Mouse (Mus musculus) neural tube, embryonic 13.5 days (tissue): Measurements from ENCODE around the gene Lgr5. TPM values are rescaled to one million over a fixed set of nuclear protein-coding genes. Genes with fewer than 3 reads are reported as not detected.

ENCODE experiments used
- ATAC-seq: fragments of 200-750 bp; cut with Nextera tagmentation; 2 replicates; pipeline ENCODE4 v1.8.0; 2017; ENCODE audit warnings: low read depth, mild to moderate bottlenecking, moderate TSS enrichment, moderate library complexity
- H3K27ac ChIP-seq: fragments of 300-500 bp; sonication (generic); replicated peaks from 2 replicates; pipeline ENCODE4 v1.5.1; 2015; ENCODE audit warnings: moderate library complexity, mild to moderate bottlenecking, inconsistent platforms
- H3K27me3 ChIP-seq: fragments of 300-500 bp; sonication (generic); 2 replicates; pipeline ENCODE4 v1.6.1; 2015; ENCODE audit warnings: mild to moderate bottlenecking, inconsistent platforms
- H3K36me3 ChIP-seq: fragments of 300-500 bp; sonication (generic); 2 replicates; pipeline ENCODE4 v1.6.1; 2015; ENCODE audit warnings: mild to moderate bottlenecking, inconsistent platforms
- H3K4me1 ChIP-seq: fragments of 300-500 bp; sonication (generic); replicated peaks from 2 replicates; pipeline ENCODE4 v1.6.1; 2015; ENCODE audit warnings: inconsistent platforms
- H3K4me2 ChIP-seq: fragments of 300-500 bp; sonication (generic); 2 replicates; pipeline ENCODE4 v1.6.1; 2015; ENCODE audit warnings: inconsistent platforms, mild to moderate bottlenecking, moderate library complexity
- H3K4me3 ChIP-seq: fragments of 300-500 bp; sonication (generic); 2 replicates; pipeline ENCODE4 v1.5.1; 2015; ENCODE audit warnings: mild to moderate bottlenecking, inconsistent platforms
- H3K9ac ChIP-seq: fragments of 300-500 bp; sonication (generic); 2 replicates; pipeline ENCODE4 v1.6.1; 2015; ENCODE audit warnings: moderate library complexity, mild to moderate bottlenecking, inconsistent platforms
- H3K9me3 ChIP-seq: fragments of 300-500 bp; sonication (generic); 2 replicates; pipeline ENCODE4 v1.6.1; 2016; ENCODE audit warnings: inconsistent platforms
- WGBS: fragments of 180-500 bp; shearing (Covaris S2); methylation state at CpG from one replicate; pipeline ENCODE4 v1.1.7; 2015; 5-methylcytosine and 5-hydroxymethylcytosine counted together
- polyA plus RNA-seq: library from polyadenylated mRNA; unstranded; fragments of >200 nt; fragmentation: Nextera tagmentation; extraction: Ambion mirVana; gene quantifications from 2 replicates; pipeline ENCODE4 v1.2.1, GENCODE M21; 2015

The Lgr5 gene
- polyA plus RNA-seq: 3.4 and 4.1 TPM in 2 replicates

GRCm38 (mm10) chr10:115587301-115587969 is at the start of gene Lgr5:
Lgr5 (minus strand) TSS chr10:115587780.
- H3K36me3 ChIP-seq: no peaks in the 10 kb centered on the region
- H3K9ac ChIP-seq: peak within 1 kb of the TSS; percentile 74
- peak within 1 kb of the TSS; percentile 70 for H3K4me3 ChIP-seq
- peak within 1 kb of the TSS; percentile 100 for H3K4me2 ChIP-seq
- peaks cover 60% of the 10 kb centered on the region for H3K27me3 ChIP-seq
- H3K4me1 ChIP-seq: peaks cover 32% of the 10 kb centered on the region
- WGBS: under 1% methylated on average over 47 of the region's 47 CpGs
- peak; percentile 88 for ATAC-seq
- H3K27ac ChIP-seq: no peak within 1 kb of the TSS
- no peaks in the 10 kb centered on the region for H3K9me3 ChIP-seq

DNA sequence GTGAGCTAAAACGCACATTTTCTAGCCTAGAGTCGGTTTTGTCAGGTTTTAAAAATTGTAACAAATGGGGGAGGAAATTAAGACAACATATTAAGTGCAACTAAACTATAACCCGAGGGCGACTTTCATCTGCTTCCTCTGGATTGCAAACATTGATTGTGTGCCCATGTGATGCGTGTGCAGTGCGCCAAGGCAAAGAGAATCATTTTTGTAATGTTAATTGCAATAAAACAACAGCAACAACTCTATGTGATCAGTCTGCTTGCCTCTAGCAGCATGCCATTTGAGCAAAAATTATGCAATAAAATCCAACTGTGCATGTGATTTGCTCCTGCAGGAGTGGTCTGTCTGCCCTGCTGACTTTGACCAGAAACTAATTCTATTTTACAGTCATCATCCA is 39.1 kb upstream of the Lgr5 start:
- ATAC-seq: peak; percentile 61; the same call in 1 of the 2 replicates
- H3K4me3 ChIP-seq: no peak overlapping the region
- H3K4me1 ChIP-seq: no peaks in the 10 kb centered on the region
- no peak overlapping the region for H3K4me2 ChIP-seq
- H3K27ac ChIP-seq: 0 out of 2 replicates have a peak overlapping the region, but pooled peaks have one; percentile 28
- no peaks in the 10 kb centered on the region for H3K9me3 ChIP-seq
- H3K9ac ChIP-seq: no peak overlapping the region
- WGBS: 70% methylated on average over 6 of the region's 6 CpGs
- H3K27me3 ChIP-seq: no peaks in the 10 kb centered on the region
- no peaks in the 10 kb centered on the region for H3K36me3 ChIP-seq

- Histone ChIP-seq H3K4me3 (no peak overlapping the region), H3K9me3 (no peaks in the 10 kb centered on the region), H3K4me1 (no peaks in the 10 kb centered on the region), H3K27ac (no peak overlapping the region), H3K9ac (no peak overlapping the region), H3K27me3 (no peaks in the 10 kb centered on the region), H3K36me3 (no peaks in the 10 kb centered on the region), H3K4me2 (no peak overlapping the region)
- no peak for ATAC-seq
- WGBS: 87% methylated on average over 2 of the region's 2 CpGs
Observed at GRCm38 (mm10) chr10:115624957-115625356, 37.4 kb upstream of the Lgr5 start.

DNA sequence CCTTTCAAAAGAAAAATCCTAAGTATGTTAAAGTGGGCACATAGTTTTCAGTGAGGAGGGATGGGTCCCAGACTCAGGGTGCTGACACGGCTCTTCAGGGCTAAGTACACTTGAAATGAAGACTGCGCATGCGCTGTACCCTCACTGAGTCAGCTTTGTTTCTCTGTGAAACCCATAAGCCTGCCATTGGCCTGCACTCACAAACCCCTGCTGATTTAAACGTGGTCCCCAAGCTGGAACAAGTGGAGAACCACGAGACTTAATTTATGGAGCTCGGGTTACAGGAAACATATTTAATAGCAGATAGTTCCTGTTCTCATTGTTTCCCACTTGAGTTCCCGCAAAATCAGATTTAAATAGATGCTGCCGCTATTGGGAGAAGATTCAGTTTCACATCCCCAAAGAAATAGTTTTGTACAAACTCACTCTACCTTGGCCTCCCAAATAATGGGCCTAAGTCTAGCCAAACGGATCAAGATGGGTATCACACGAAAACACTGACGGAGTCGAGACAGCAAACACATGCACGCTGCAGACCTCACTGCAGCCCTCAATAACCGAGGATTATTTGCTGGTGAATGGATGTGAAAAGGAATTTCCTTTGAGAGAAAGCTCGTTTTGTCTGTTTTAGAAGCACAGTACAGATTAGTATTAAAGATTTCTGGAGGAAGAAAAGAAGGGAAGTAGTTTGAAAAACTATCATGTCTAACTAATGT is 36.5 kb upstream of the Lgr5 start:
- no peak overlapping the region for H3K4me3 ChIP-seq
- H3K27me3 ChIP-seq: no peaks in the 10 kb centered on the region
- no peaks in the 10 kb centered on the region for H3K36me3 ChIP-seq
- no peaks in the 10 kb centered on the region for H3K4me1 ChIP-seq
- no peak overlapping the region for H3K4me2 ChIP-seq
- ATAC-seq: no peak
- no peak overlapping the region for H3K9ac ChIP-seq
- H3K27ac ChIP-seq: no peak overlapping the region
- 54% methylated on average over 15 of the region's 15 CpGs for WGBS
- H3K9me3 ChIP-seq: no peaks in the 10 kb centered on the region

DNA sequence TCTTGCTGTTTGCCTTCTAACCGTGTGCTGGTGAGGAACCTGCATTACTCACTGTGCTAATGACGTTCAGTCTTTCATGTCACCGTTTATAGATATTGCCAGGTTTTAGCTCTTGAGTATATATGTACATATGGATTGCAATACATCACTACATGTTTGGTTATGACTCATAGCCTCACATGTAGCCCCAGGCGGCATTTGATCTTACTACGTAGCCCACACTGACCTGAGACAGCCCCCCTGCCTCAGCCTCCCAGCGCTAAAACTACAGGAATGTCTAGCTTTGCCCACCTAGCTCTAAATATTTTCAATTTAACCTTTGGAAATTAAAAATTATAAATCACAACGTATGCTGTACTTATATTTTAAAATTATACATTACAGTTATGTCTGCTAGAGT is 35.9 kb upstream of the Lgr5 start:
- Histone ChIP-seq H3K4me2 (no peak overlapping the region), H3K9me3 (no peaks in the 10 kb centered on the region), H3K36me3 (no peaks in the 10 kb centered on the region), H3K4me3 (no peak overlapping the region), H3K9ac (no peak overlapping the region), H3K4me1 (peaks cover 2% of the 10 kb centered on the region; the same call in 1 of the 2 replicates), H3K27me3 (no peaks in the 10 kb centered on the region), H3K27ac (no peak overlapping the region)
- no peak for ATAC-seq
- 79% methylated on average over 7 of the region's 7 CpGs for WGBS

DNA sequence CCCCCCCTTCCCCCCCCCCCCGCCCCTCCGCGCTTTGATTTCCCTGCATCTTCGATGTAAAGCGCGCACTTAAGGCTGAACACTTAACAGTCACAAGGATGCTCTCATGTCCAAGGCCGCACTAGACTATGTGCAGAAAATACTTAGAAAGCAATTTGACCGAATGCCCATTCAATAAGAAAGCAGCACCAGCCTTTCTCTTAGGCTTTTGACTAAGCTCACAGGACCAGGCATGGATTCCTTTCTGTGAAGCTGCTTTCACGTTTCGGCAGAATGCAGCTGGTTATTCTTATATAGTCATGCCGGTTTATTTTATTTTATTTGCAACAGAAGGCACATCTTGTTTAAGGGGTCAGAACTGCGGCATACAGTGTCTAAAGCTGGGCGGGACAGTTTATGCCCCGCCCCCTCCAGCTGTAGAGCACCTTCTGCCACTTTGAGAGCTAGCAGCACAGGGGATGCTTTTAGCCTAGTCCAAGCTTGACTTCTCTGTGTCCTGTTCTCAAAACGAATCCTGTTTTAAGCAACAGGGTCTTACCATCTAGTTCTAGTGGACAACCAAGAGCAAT is 30.8 kb upstream of the Lgr5 start:
- 25% methylated on average over 15 of the region's 15 CpGs for WGBS

DNA sequence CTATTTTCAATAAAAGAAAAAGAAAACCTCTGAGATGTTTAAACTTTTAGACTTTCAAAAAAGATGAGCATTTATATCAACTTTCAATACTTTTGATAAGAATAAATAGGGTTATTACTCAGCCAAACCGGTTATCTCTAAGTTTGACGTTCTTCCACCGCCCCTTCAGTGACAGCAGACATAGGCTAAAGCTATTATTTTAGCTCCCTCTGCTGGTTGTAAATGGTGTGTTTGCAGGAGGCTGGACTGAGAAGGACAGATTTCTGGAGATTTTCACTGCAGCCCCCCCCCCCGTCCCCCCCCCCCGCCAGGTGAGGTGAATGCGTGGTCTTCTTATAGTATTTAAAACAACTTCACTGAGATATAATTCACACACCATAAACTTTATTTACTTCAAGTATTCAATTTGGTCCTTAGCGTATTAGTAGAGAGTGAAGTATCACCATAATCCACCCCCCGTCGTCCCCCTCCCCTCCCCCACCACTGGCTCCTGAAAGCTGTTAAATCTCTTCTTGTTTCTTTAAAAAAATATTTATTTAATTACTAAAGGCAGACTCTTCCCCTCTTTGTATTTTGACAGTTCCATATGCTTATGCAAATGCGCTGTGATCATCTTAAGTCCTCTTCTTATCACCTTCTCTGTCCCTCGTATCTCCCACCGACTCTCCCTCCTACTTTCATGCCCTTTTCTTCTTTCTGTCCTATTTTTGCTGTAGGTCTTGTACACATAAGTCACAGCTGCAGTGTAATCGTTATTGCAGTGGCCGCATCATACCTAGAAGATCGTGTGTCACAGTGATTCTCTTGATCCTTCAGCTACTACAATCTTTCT is 30.1 kb upstream of the Lgr5 start:
- Histone ChIP-seq H3K9ac (peak overlapping the region; percentile 46), H3K4me3 (peak overlapping the region; percentile 24), H3K9me3 (no peaks in the 10 kb centered on the region), H3K27ac (no peak overlapping the region), H3K4me1 (peaks cover 4% of the 10 kb centered on the region; the same call in 1 of the 2 replicates), H3K36me3 (no peaks in the 10 kb centered on the region), H3K27me3 (no peaks in the 10 kb centered on the region), H3K4me2 (peak overlapping the region; percentile 56)
- 12% methylated on average over 14 of the region's 15 CpGs for WGBS
- ATAC-seq: peak; percentile 91

More for the DNA sequence above, 30.8 kb upstream of the Lgr5 start:
- Histone ChIP-seq H3K27me3 (no peaks in the 10 kb centered on the region), H3K4me2 (peak overlapping the region; percentile 56), H3K4me1 (peaks cover 4% of the 10 kb centered on the region; the same call in 1 of the 2 replicates), H3K9ac (peak overlapping the region; percentile 46), H3K27ac (no peak overlapping the region), H3K36me3 (no peaks in the 10 kb centered on the region), H3K9me3 (no peaks in the 10 kb centered on the region), H3K4me3 (peak overlapping the region; percentile 24)
- peak; percentile 78 for ATAC-seq

GRCm38 (mm10) chr10:115595748-115596147 is 8.2 kb upstream of the Lgr5 start:
- H3K36me3 ChIP-seq: no peaks in the 10 kb centered on the region
- 0 out of 2 replicates have a peak, but pooled peaks cover 3% of the 10 kb centered on the region for H3K4me1 ChIP-seq
- 100% methylated on average over 1 of the region's 1 CpGs for WGBS
- H3K9ac ChIP-seq: no peak overlapping the region
- H3K9me3 ChIP-seq: no peaks in the 10 kb centered on the region
- ATAC-seq: no peak
- H3K27me3 ChIP-seq: peaks cover 3% of the 10 kb centered on the region; the same call in 1 of the 2 replicates
- no peak overlapping the region for H3K4me2 ChIP-seq
- no peak overlapping the region for H3K4me3 ChIP-seq
- H3K27ac ChIP-seq: no peak overlapping the region

DNA sequence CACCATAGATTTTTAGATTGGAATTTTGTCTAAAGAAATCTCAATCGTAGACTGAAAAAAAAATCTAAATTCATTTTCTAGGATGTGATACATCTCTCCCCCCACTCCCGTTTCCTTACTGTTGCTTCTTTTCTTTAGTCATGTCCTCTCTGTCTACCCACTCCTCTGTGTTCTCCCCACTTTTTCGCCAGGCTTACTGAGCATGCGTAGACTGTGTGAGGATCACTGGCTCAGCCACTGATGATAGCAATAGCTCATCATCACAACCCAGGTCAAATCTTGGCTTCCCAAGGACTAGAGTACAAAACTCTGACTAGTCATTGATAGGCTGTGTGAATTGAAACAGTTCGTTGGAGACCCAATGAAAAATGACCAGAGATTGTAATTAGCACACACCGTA is 6.1 kb upstream of the Lgr5 start:
- Histone ChIP-seq H3K36me3 (no peaks in the 10 kb centered on the region), H3K4me3 (no peak overlapping the region), H3K27me3 (peaks cover 18% of the 10 kb centered on the region), H3K9me3 (no peaks in the 10 kb centered on the region), H3K4me2 (peak overlapping the region; percentile 27; the same call in 1 of the 2 replicates), H3K27ac (no peak overlapping the region), H3K9ac (no peak overlapping the region), H3K4me1 (0 out of 2 replicates have a peak, but pooled peaks cover 3% of the 10 kb centered on the region)
- WGBS: 89% methylated on average over 6 of the region's 6 CpGs
- ATAC-seq: no peak

- H3K4me3 ChIP-seq: no peak overlapping the region
- no peak for ATAC-seq
- 0 out of 2 replicates have a peak overlapping the region, but pooled peaks have one; percentile 19 for H3K9ac ChIP-seq
- peaks cover 5% of the 10 kb centered on the region for H3K4me1 ChIP-seq
- peak overlapping the region; percentile 27 for H3K4me2 ChIP-seq
- H3K36me3 ChIP-seq: no peaks in the 10 kb centered on the region
- H3K27me3 ChIP-seq: peaks cover 22% of the 10 kb centered on the region
- H3K9me3 ChIP-seq: no peaks in the 10 kb centered on the region
- no peak overlapping the region for H3K27ac ChIP-seq
- 33% methylated on average over 11 of the region's 11 CpGs for WGBS
Observed at GRCm38 (mm10) chr10:115593221-115593620, 5.6 kb upstream of the Lgr5 start.

DNA sequence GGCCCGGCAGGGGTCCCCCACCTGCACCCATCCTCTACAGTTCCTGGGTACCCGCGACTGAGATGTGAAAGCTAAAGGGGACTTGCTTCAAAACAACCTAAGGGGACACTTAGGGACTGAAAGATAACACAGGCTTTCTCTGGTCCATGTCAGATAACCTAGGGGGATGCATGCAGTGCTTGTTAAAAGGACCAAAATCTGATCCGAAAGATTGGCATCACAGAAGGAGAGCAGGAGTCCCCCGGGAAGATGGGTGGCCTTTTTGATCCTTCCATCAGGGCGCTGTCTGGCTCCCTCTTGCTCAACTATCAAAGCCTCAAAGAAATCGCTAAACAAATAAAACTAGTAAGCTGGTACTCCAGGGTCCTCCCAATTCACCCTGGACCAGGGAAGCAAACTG is 399 bp upstream of the Lgr5 start:
- ATAC-seq: no peak
- Histone ChIP-seq H3K27me3 (peaks cover 56% of the 10 kb centered on the region), H3K4me3 (peak overlapping the region; percentile 70), H3K27ac (no peak overlapping the region), H3K9ac (peak overlapping the region; percentile 74), H3K36me3 (no peaks in the 10 kb centered on the region), H3K4me1 (peaks cover 32% of the 10 kb centered on the region), H3K9me3 (no peaks in the 10 kb centered on the region), H3K4me2 (peak overlapping the region; percentile 100)
- whole genome bisulfite sequencing: 2% methylated on average over 7 of the region's 7 CpGs
